Mouse (Mus musculus) 3T3-L1 (cell line): Measurements from ENCODE around the gene Dot1l.

Experiments used
- DNase-seq: peaks from one replicate; pipeline ENCODE4 v3.0.0-alpha.2; 2015; ENCODE audit warnings: low read depth, low spot score

Gene Dot1l

GRCm38 (mm10) chr10:80829359-80830278, 74.6 kb downstream of the Dot1l start:
- DNase-seq, result no peak

- no peak for DNase-seq
Observed at GRCm38 (mm10) chr10:80831136-80831535, 76.1 kb downstream of the Dot1l start.

- no peak for DNase-seq
Observed at GRCm38 (mm10) chr10:80832818-80833217, 77.8 kb downstream of the Dot1l start.

GRCm38 (mm10) chr10:80835617-80836016, 80.6 kb downstream of the Dot1l start:
- DNase-seq, result no peak

- DNase-seq, result no peak
Observed at GRCm38 (mm10) chr10:80836949-80837379, 82.0 kb downstream of the Dot1l start.

- DNase-seq, result no peak
Observed at GRCm38 (mm10) chr10:80837827-80838226, 82.8 kb downstream of the Dot1l start.

GRCm38 (mm10) chr10:80838346-80838912, 83.4 kb downstream of the Dot1l start:
- DNase-seq, result peak; percentile 63

GRCm38 (mm10) chr10:80839848-80840247, 84.8 kb downstream of the Dot1l start:
- no peak for DNase-seq

GRCm38 (mm10) chr10:80841685-80842084, 86.7 kb downstream of the Dot1l start:
- no peak for DNase-seq

- no peak for DNase-seq
Observed at GRCm38 (mm10) chr10:80842334-80842733, 87.3 kb downstream of the Dot1l start.

GRCm38 (mm10) chr10:80843087-80843930, 88.3 kb downstream of the Dot1l start:
- DNase-seq, result no peak

- DNase-seq, result no peak
Observed at GRCm38 (mm10) chr10:80843931-80844547, 89.0 kb downstream of the Dot1l start, which contains the start of gene Lingo3. Gene Lingo3 (minus strand): TSS chr10:80844039.
